Mouse (Mus musculus): Measurements from ENCODE around the gene Erbb2. TPM values are rescaled to one million over a fixed set of nuclear protein-coding genes. Genes with fewer than 3 reads are reported as not detected.

Erbb2 gene
- total RNA-seq, 2 experiments from 2014 or later, result 1.8 to 2.9 TPM

DNA sequence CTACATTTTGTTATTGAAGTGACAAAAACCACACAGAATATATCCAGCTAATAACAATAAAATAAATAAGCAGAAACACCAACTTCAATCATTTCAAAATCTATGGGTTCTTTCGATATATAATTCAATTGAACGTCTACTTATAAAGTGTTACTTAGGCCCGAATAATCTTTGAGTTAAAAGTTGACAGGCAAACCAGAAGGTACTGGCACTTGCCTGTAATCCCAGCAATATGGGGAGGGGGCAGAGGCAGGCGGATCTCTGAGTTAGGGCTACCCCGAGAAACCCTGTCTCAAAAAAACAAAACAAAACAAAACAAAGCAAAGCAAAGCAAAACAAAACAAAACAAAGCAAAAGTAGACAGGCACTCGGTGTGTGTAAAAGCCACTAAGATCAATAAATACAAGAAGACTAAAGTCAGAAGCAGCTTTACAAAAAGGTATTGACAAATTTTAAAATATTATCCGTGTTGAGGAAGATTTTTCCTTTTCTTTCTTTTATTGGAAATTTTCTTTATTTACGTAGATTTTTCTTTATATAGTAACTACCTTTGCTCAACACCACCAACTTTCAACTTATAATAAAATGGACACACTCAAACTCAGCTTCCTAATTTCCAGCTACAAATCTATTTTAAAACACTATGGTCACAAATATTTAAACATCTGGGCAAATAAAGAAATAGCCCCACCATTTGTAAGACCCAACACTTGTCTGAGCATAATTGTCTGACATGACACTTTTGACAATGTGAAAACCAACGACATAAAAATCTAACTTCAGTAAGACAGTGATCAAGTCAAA lies 63.6 kb downstream of the Erbb2 start:
- intact Hi-C loops (cut with DNase I), result no loop called here

DNA sequence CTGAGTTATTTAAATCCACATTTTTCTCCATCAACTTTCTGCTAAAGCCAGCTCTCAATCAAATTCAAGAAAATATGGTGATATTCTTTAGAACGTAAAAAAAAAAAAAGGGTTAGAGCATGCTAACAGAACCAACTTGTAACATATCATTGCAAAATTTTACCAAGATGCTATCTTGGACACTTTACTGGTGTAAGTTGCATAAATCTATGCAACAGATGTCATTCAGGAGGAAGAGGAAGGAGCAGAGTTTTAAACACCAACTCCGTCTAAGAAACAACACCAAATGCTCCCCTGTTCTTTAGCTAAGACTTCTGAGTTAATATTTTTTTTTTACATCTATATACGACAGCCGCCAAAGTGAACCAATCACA lies 64.2 kb downstream of the Erbb2 start:
- DNase-seq, result no peak
- intact Hi-C loops (cut with DNase I), result no loop called here

More for the DNA sequence above, 63.6 kb downstream of the Erbb2 start:
- DNase-seq, result no peak

DNA sequence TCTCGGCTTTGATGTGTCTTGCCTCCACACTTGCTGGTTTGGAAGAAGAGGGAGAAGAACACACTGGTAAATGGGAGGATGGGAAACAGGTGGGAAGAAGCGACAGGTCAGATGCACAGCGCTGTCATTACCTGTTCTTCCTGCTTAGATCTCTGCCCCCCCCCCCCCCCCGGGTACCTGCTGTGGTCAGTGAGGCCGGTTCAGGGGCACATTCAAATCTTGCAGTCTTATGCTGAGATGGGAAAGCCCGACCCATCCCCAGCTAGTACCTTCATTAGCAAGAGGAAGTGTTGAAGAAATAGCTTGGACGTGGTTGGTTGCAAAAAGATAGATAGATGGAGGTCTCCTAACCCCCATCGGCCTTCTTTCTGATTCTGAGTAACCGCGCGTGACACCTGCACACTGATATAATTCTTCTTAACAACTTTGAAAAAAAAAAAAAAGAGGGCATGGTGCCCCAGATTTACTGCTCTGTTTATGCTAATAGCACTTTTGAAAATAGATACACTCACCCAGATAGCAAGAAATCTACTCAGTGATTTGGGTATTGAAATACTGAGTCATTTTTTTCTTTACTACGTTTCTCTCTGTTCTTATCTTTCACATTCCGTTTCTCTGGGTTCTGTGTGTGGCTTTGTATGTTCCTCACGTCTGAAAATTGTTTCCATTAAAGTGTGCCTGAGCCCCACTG lies 64.9 kb downstream of the Erbb2 start:
- intact Hi-C loops (cut with DNase I), result no loop called here
- no peak for DNase-seq

DNA sequence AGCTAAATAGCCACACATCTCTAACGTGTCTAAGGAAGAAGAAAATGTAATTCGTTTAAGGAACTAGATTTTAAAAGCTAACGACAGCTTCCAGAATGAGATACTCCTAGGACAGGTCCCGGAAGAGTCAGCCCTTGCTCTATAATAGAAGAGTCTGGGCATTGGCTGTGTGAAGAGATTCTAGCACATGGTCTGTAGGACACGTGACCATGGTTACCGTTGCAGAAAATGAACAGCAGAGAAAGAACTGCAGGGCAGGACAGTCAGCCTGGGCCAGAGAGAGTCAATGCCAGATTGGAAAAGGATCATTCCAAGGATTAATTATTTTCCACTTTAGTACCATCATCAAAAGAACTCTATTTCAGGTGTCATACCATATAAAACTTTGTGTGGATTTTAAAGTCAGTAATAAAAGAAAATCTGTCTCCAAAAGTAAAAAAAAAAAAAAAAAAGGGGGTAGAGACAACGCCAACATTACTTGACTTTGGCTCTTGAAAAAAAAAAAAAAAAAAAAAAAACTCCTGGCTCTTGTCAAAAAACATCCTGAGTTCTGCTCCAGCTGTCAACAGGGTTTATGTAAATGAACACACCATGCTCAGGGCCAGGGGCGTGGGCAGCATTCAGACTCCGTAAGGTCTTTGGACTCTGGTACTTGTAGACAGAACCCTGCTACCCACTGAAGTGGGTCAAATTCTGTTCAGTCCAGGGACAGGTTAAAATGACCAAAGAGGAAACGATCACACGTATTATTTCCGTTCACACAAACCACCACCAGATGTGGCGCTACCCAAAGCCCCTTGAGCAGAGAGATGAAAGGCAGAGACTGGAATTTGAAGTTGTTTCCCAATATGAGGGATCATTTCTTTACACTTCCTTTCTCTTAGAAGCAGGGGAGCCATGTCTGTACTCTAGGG lies 67.0 kb downstream of the Erbb2 start:
- intact Hi-C loops (cut with DNase I), result no loop called here

DNA sequence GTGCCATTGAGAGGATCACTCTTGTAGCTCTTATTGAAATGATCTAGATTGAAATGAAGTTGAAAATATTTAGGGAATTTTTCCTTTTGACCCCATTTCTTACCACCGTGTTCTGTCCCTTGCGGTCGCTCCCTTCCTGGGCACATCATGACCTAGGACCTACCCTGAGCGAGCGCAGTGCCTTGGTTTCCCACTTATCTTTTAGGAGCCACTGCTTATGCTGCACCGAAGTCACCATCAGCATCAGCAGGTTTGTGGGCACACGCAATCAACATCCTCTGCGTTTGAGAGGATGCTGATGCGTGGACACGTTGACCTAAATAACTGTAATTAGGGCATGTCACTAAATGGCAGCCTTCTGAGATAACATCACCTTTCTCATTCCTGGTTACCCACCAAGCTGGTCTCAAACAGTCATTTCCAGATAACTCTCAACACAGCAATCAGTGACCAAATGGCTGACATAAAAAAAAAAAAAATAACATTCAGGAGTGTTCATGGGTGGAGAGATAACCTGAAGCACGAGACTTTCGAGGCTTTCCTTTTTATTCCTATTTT lies 67.7 kb downstream of the Erbb2 start:
- DNase-seq, result no peak
- intact Hi-C loops (cut with DNase I), result no loop called here

More for the DNA sequence above, 67.0 kb downstream of the Erbb2 start:
- DNase-seq, result no peak

DNA sequence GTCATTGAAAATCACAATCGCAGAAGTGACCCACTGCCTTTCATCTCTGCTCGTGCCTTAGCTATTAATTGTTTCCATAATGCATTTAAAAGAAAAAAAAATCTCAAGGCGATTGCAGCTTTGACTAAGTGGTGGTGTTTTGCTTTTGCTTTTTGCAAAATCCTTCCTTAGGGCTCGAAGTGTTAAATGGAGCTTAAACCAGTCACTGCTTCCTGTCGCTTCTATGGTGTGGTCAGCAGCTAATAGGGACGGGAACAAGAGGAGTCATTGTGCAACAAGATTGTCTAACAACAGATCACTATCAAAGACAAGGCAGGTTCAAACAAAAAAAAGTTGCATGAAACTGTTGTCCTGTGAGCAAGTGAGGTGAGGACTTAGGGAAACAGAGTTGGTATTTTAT lies 69.0 kb downstream of the Erbb2 start:
- no peak for DNase-seq
- intact Hi-C loops (cut with DNase I), result no loop called here

DNA sequence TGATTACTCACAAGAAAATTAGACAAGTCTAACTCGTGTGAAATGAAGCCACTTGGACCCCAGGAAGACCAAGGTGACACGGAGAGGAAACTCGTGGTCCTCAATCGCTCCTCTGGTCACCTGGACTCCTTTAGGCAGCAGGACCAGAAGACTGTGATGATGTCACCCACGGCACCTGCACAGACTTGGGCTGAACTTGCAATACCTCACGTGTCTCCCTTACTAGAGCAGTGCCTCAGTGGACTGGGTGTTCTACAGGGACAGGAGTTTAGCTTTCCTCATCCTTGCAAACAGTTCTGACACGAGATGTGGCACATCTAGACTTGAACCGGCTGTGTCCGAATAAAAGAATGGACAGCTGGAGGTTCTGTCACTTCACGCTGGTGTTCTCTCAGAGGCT lies 69.8 kb downstream of the Erbb2 start:
- DNase-seq, result no peak
- intact Hi-C loops (cut with DNase I), result no loop called here

DNA sequence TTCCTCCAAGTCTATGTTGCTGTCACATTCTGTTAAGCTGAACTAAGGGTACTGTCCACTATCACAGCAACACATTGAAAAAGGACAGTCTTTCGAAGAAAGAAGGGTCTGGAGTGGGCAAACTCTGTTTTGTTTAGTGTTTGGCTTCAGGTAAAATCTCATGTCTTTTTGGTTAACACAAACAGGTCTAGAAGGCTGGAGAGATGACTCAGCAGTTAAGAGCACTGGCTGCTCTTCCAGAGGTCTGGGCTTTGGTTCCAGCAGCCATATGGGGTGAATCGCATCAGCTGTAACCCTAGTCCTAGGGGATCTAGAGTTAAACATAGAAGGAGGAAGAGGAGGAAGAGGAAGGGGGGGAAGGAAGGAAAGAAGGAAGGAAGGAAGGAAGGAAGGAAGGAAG lies 73.5 kb downstream of the Erbb2 start:
- DNase-seq, result no peak
- intact Hi-C loops (cut with DNase I), result no loop called here

Other genes starting within 250 kb of the Erbb2 start
- gene Med1, start 219.2 kb upstream of the Erbb2 start, total RNA-seq (2021), result 10 to 100 TPM; 20.6 to 24.5 TPM
- 10 to 100 TPM; 12.7 to 15.0 TPM for gene Cdk12, start 209.4 kb upstream of the Erbb2 start, total RNA-seq (2021)
- gene Neurod2, start 82.8 kb upstream of the Erbb2 start, total RNA-seq (2021), result not detected
- not detected for gene Ppp1r1b, start 64.1 kb upstream of the Erbb2 start, total RNA-seq (2021)
- 10 to 100 TPM; 10.3 to 14.7 TPM for gene Stard3, start 54.1 kb upstream of the Erbb2 start, total RNA-seq (2021)
- gene Tcap, start 28.7 kb upstream of the Erbb2 start, total RNA-seq (2021), result 1,000 to 10,000 TPM; 3,291 to 4,304 TPM
- gene Pnmt, start 26.0 kb upstream of the Erbb2 start, total RNA-seq (2021), result 1 to 10 TPM in 1 of 2 experiments, under 1 TPM in 1; 0.89 to 2.1 TPM
- gene Pgap3, start 12.0 kb upstream of the Erbb2 start, total RNA-seq (2021), result 1 to 10 TPM; 1.8 to 2.2 TPM
- gene Mien1, start 26.5 kb downstream of the Erbb2 start, total RNA-seq (2021), result 10 to 100 TPM; 27.2 to 36.5 TPM
- gene Grb7, start 33.9 kb downstream of the Erbb2 start, total RNA-seq (2021), result not detected
- gene Ikzf3, start 133.6 kb downstream of the Erbb2 start, total RNA-seq (2021), result 1 to 10 TPM in 1 of 2 experiments, not detected in 1; 1.3 TPM
- not detected for gene Zpbp2, start 138.6 kb downstream of the Erbb2 start, total RNA-seq (2021)
- 10 to 100 TPM; 20.9 to 24.0 TPM for gene Ormdl3, start 174.9 kb downstream of the Erbb2 start, total RNA-seq (2021)
- not detected for gene Lrrc3c, start 185.8 kb downstream of the Erbb2 start, total RNA-seq (2021)
- 1 to 10 TPM; 3.0 to 4.2 TPM for gene Gm12355, start 213.2 kb downstream of the Erbb2 start, total RNA-seq (2021)
- 10 to 100 TPM in 1 of 2 experiments, 1 to 10 TPM in 1; 1.8 to 22.5 TPM for gene Gsdma3, start 213.9 kb downstream of the Erbb2 start, total RNA-seq (2021)
- 1 to 10 TPM in 1 of 2 experiments, not detected in 1; 1.7 TPM for gene Gsdma2, start 234.3 kb downstream of the Erbb2 start, total RNA-seq (2021)

Data from gastrocnemius, postnatal 36 days (tissue).